Mouse (Mus musculus) MEL (cell line): ENCODE results near the gene Flnc. TPM values are rescaled to one million over a fixed set of nuclear protein-coding genes. Genes with fewer than 3 reads are reported as not detected.

Source experiments
- DNase-seq: peaks from one replicate; pipeline ENCODE4 v3.0.0; 2011; ENCODE audit warnings: low read depth, low spot score
- H3K27ac ChIP-seq: 2 replicates; pipeline ENCODE4 v1.5.1; 2012; ENCODE audit warnings: low read depth, mild to moderate bottlenecking, control low read depth, low read length, moderate library complexity; ENCODE audit not compliant: control insufficient read depth
- H3K27me3 ChIP-seq, 2 experiments: fragments of 150-350 bp in 1 of 2; sonication (generic) in 1 of 2; 2 replicates each; pipeline ENCODE4 v1.6.1; 2012; ENCODE audit warnings: low read length in 2 of 2, mild to moderate bottlenecking in 2 of 2, improper control_type of control experiment in 1 of 2, moderate library complexity in 1 of 2; ENCODE audit not compliant: insufficient read depth in 2 of 2, control insufficient read depth in 1 of 2
- H3K36me3 ChIP-seq, 2 experiments: 2 replicates each; pipeline ENCODE4 v1.6.1; 2012 to 2014; ENCODE audit warnings: low read length in 2 of 2, improper control_type of control experiment in 1 of 2, inconsistent platforms in 1 of 2, mild to moderate bottlenecking in 1 of 2; ENCODE audit not compliant: insufficient read depth in 2 of 2, control insufficient read depth in 1 of 2
- H3K4me1 ChIP-seq, 2 experiments: fragments of 150-350 bp in 1 of 2; sonication (generic) in 1 of 2; 2 replicates each; pipeline ENCODE4 v1.6.1; 2012; ENCODE audit warnings: low read length in 2 of 2, improper control_type of control experiment in 1 of 2, mild to moderate bottlenecking in 1 of 2; ENCODE audit not compliant: insufficient read depth in 2 of 2, control insufficient read depth in 1 of 2
- H3K4me3 ChIP-seq, 2 experiments: fragments of 150-350 bp in 1 of 2; sonication (generic) in 1 of 2; 2 replicates each; pipeline ENCODE4 v1.5.1; 2012; ENCODE audit warnings: low read depth in 2 of 2, low read length in 2 of 2, mild to moderate bottlenecking in 2 of 2, moderate library complexity in 2 of 2, control low read depth in 1 of 2, improper control_type of control experiment in 1 of 2; ENCODE audit not compliant: control insufficient read depth in 1 of 2, insufficient read depth in 1 of 2
- H3K79me2 ChIP-seq: 2 replicates; pipeline ENCODE4 v1.6.1; 2012; ENCODE audit warnings: mild to moderate bottlenecking, low read length, moderate library complexity; ENCODE audit not compliant: control insufficient read depth, poor library complexity, insufficient read depth
- H3K9ac ChIP-seq: 2 replicates; pipeline ENCODE4 v1.6.1; 2012; ENCODE audit warnings: low read depth, mild to moderate bottlenecking, control low read depth, low read length, moderate library complexity; ENCODE audit not compliant: control insufficient read depth, poor library complexity, severe bottlenecking
- H3K9me3 ChIP-seq: fragments of 150-350 bp; sonication (generic); replicated peaks from 2 replicates; pipeline ENCODE4 v1.6.1; 2012; ENCODE audit warnings: mild to moderate bottlenecking, low read length, improper control_type of control experiment, moderate library complexity; ENCODE audit not compliant: insufficient read depth
- BHLHE40 ChIP-seq: IDR thresholded peaks from 2 replicates; pipeline ENCODE4 v1.6.1; 2012; ENCODE audit warnings: low read depth, mild to moderate bottlenecking, inconsistent platforms, low read length, improper control_type of control experiment, borderline replicate concordance
- CHD2 ChIP-seq: IDR thresholded peaks from 2 replicates; pipeline ENCODE4 v1.6.1; 2011; ENCODE audit warnings: low read length, improper control_type of control experiment
- ELF1 ChIP-seq: IDR thresholded peaks from 2 replicates; pipeline ENCODE4 v1.6.1; 2014; ENCODE audit warnings: low read depth, mild to moderate bottlenecking, inconsistent platforms, low read length, improper control_type of control experiment, moderate library complexity
- EP300 ChIP-seq, 2 experiments: IDR thresholded peaks; 2 replicates each; pipeline ENCODE4 v1.6.1; 2011; ENCODE audit warnings: improper control_type of control experiment in 2 of 2, low read length in 2 of 2, low read depth in 1 of 2, mild to moderate bottlenecking in 1 of 2
- ETS1 ChIP-seq: IDR thresholded peaks from 2 replicates; pipeline ENCODE4 v1.6.1; 2012; ENCODE audit warnings: low read depth, mild to moderate bottlenecking, inconsistent platforms, low read length, improper control_type of control experiment, moderate library complexity
- GABPA ChIP-seq: IDR thresholded peaks from 2 replicates; pipeline ENCODE4 v1.6.1; 2012; ENCODE audit warnings: low read depth, mild to moderate bottlenecking, inconsistent platforms, low read length, improper control_type of control experiment, moderate library complexity
- HCFC1 ChIP-seq: IDR thresholded peaks from 2 replicates; pipeline ENCODE4 v1.6.1; 2012; ENCODE audit warnings: low read depth, mild to moderate bottlenecking, inconsistent platforms, low read length, improper control_type of control experiment, moderate library complexity
- KAT2A ChIP-seq: conservative IDR thresholded peaks from 2 replicates; pipeline ENCODE4 v1.6.1; 2012; ENCODE audit warnings: low read depth, low read length, improper control_type of control experiment, inconsistent platforms
- MAFK ChIP-seq: IDR thresholded peaks from 2 replicates; pipeline ENCODE4 v1.6.1; 2011; ENCODE audit warnings: low read depth, mild to moderate bottlenecking, low read length, improper control_type of control experiment, borderline replicate concordance
- MAX ChIP-seq: IDR thresholded peaks from 2 replicates; pipeline ENCODE4 v1.6.1; 2011; ENCODE audit warnings: low read length, improper control_type of control experiment
- MAZ ChIP-seq: IDR thresholded peaks from 2 replicates; pipeline ENCODE4 v1.6.1; 2012; ENCODE audit warnings: low read depth, mild to moderate bottlenecking, inconsistent platforms, low read length, improper control_type of control experiment
- MYB ChIP-seq: IDR thresholded peaks from 2 replicates; pipeline ENCODE4 v1.6.1; 2011; ENCODE audit warnings: mild to moderate bottlenecking, low read depth, low read length, improper control_type of control experiment
- POLR2A ChIP-seq, 2 experiments: IDR thresholded peaks; 2 replicates each; pipeline ENCODE4 v1.6.1; 2011 to 2012; ENCODE audit warnings: low read length in 2 of 2, mild to moderate bottlenecking in 2 of 2, control low read depth in 1 of 2, improper control_type of control experiment in 1 of 2, low read depth in 1 of 2, moderate library complexity in 1 of 2; ENCODE audit not compliant: control insufficient read depth in 1 of 2, insufficient read depth in 1 of 2, poor library complexity in 1 of 2
- POLR2AphosphoS2 ChIP-seq: IDR thresholded peaks from 2 replicates; pipeline ENCODE4 v1.6.1; 2011; ENCODE audit warnings: low read length, improper control_type of control experiment
- RAD21 ChIP-seq: IDR thresholded peaks from 2 replicates; pipeline ENCODE4 v1.6.1; 2011; ENCODE audit warnings: mild to moderate bottlenecking, low read depth, low read length, improper control_type of control experiment
- RCOR1 ChIP-seq: IDR thresholded peaks from 2 replicates; pipeline ENCODE4 v1.6.1; 2012; ENCODE audit warnings: low read depth, mild to moderate bottlenecking, inconsistent platforms, low read length, improper control_type of control experiment
- SIN3A ChIP-seq: IDR thresholded peaks from 2 replicates; pipeline ENCODE4 v1.6.1; 2012; ENCODE audit warnings: low read length, improper control_type of control experiment, inconsistent platforms
- SMC3 ChIP-seq: IDR thresholded peaks from 2 replicates; pipeline ENCODE4 v1.6.1; 2011; ENCODE audit warnings: low read depth, low read length, improper control_type of control experiment
- TCF12 ChIP-seq: IDR thresholded peaks from 2 replicates; pipeline ENCODE4 v1.6.1; 2014; ENCODE audit warnings: low read depth, mild to moderate bottlenecking, inconsistent platforms, low read length, improper control_type of control experiment, moderate library complexity
- USF2 ChIP-seq, 2 experiments: IDR thresholded peaks; 2 replicates each; pipeline ENCODE4 v1.6.1; 2011 to 2012; ENCODE audit warnings: improper control_type of control experiment in 2 of 2, low read length in 2 of 2, borderline replicate concordance in 1 of 2, inconsistent platforms in 1 of 2, low read depth in 1 of 2, mild to moderate bottlenecking in 1 of 2; ENCODE audit not compliant: insufficient read depth in 1 of 2
- ZMIZ1 ChIP-seq: IDR thresholded peaks from 2 replicates; pipeline ENCODE4 v1.6.1; 2012; ENCODE audit warnings: low read depth, mild to moderate bottlenecking, inconsistent platforms, low read length, improper control_type of control experiment, moderate library complexity
- polyA plus RNA-seq, 2 experiments: library from polyadenylated mRNA; stranded (reverse) in 1 of 2; unstranded in 1 of 2; fragments of >175 nt in 1 of 2; fragments of >200 nt in 1 of 2; gene quantifications; 2 replicates each; pipeline versions ENCODE4 v1.2.1 to v1.2.4; 2012; ENCODE audit warnings: low replicate concordance in 2 of 2, low read depth in 1 of 2; ENCODE audit not compliant: insufficient read length in 2 of 2, insufficient read depth in 1 of 2, missing spikeins in 1 of 2
- total RNA-seq: library from RNA; depleted of rRNA; stranded (reverse); fragments of 300-350 nt; gene quantifications from 2 replicates; pipeline ENCODE4 v1.2.3, GENCODE M21; 2012

Flnc gene
- total and polyA plus RNA-seq, 3 experiments, result 0.27 to 0.31 TPM; not detected in 1

DNA sequence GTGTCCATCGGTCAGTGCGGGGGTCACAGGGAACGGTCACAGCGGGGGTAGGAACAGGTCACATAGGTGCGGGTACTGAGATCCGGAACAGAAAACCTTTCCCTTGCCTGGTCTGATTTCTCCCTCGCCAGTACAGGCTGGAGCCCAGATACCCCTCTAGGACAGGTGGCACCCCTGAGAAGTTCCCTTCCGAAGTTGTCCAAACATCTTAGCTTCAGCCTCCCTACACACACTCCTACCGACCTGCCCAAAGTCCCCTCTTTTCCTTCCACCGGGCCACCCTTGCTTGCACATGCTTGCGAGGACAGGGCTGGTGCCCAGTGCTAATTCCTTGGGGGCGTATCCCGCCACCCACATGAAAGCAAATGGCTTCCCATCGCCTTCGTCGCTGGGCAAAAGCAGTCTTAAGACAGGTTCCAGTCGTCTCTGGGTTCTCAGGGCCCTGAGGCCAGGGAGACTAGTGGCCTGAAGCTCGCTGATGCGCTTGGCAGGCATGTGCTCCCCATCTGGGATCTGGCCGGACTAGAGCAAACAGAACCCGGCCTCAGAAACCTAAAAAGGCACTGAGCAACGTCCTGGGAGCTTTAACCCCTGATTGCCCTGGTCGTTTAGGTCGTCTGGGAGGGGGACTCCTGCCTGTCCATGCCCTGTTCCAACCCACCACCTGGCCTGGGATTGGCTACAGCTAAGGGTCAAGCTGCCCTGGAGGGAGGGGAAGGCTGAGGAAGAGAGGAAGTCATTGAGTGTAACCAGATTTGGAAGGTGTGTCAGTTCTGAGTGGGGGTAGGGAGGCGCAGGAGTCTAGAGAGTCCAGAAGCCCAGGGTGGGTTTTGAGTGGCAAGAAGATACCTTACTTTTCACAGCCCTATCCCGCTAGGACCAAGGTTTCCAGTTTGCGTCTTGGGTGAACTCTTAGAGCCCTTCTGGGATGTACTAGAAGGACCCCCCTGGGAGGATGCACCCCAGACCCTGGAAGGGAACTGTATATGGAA, 1.0 kb downstream of the Flnc start:
- Histone ChIP-seq H3K27me3 (no peaks in the 10 kb centered on the region), H3K9me3 (no peaks in the 10 kb centered on the region), H3K36me3 (peaks cover 0 to 3% of the 10 kb centered on the region in 2 experiments; a peak in 1 of 4 replicates), H3K79me2 (no peaks in the 10 kb centered on the region), H3K4me1 (peaks cover 0 to 28% of the 10 kb centered on the region in 2 experiments; a peak in 3 of 4 replicates), H3K27ac (no peak overlapping the region), H3K9ac (no peak overlapping the region; the same call in 1 of the 2 replicates), H3K4me3 (no peak overlapping the region)
- no peak for TF ChIP-seq ZMIZ1
- no peak for TF ChIP-seq KAT2A
- TF ChIP-seq SIN3A, result no peak
- no peak for TF ChIP-seq ELF1
- TF ChIP-seq ETS1, result no peak
- no peak for TF ChIP-seq USF2 (IDR thresholded peaks at IDR 0.05; ENCODE audit: borderline replicate concordance in 1 of 2, insufficient read depth in 1 of 2, low read depth in 1 of 2, low read length in 2 of 2)
- no peak for TF ChIP-seq MYB
- TF ChIP-seq SMC3, result no peak
- no peak for TF ChIP-seq EP300 (IDR thresholded peaks at IDR 0.05; ENCODE audit: low read depth in 1 of 2, low read length in 2 of 2)
- TF ChIP-seq MAZ, result no peak
- TF ChIP-seq MAFK, result no peak
- TF ChIP-seq GABPA, result no peak
- TF ChIP-seq MAX, result no peak
- TF ChIP-seq HCFC1, result no peak
- TF ChIP-seq POLR2A (IDR thresholded peaks at IDR 0.05; ENCODE audit: control insufficient read depth in 1 of 2, insufficient read depth in 1 of 2, low read depth in 1 of 2, low read length in 2 of 2, poor library complexity in 1 of 2), result no peak
- no peak for DNase-seq

DNA sequence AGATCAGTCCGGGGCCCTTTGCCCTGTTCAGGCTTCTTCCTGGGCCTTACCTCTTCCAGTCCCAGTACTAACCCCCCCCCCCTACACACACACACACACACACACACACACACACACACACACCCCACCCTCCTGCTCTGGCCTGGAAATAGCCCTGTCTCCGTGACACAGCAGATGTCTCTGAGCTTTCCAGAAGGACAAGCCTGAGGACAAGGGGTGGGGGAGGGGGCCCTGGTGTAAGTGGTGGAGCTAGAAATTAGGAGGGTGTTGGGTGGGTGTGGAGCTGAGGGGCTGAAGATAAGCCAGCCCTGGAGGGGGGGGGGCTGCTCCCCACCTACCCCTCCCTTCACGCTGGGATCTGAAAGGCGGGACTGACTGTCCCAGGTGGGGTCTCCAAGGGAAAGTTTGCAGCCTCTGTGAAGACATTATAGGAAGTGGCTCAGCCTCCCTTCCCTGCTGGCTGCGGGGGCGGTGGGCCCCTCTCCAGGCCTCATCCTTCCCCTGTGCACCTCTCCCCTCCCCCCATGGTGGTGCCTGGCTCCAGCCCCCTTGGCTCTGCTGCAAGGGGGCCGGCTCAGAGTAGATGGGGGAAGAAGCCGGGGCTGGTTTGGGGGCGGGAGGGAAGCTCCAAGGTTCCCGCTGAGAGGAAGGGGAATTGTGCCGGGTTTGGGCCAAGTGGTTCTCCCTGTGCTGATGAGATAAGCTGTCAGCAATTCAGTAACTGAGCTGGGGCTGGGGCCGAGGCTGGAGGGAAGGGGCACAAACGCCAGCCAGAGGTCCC, 2.0 kb downstream of the Flnc start:
- TF ChIP-seq MAZ, result no peak
- no peak for TF ChIP-seq EP300 (IDR thresholded peaks at IDR 0.05; ENCODE audit: low read depth in 1 of 2, low read length in 2 of 2)
- no peak for TF ChIP-seq HCFC1
- TF ChIP-seq TCF12, result peak; percentile 5; the same call in 1 of the 2 replicates
- no peak for TF ChIP-seq SMC3
- TF ChIP-seq ELF1, result 0 out of 2 replicates have a peak, but pooled peaks have one; percentile 10
- no peak for TF ChIP-seq MAFK
- TF ChIP-seq MYB, result no peak
- TF ChIP-seq POLR2AphosphoS2, result no peak
- TF ChIP-seq GABPA, result no peak
- no peak for TF ChIP-seq RAD21
- no peak for TF ChIP-seq BHLHE40
- TF ChIP-seq RCOR1, result no peak
- TF ChIP-seq ETS1, result no peak
- 0 out of 2 replicates have a peak, but pooled peaks have one; percentile 15 for TF ChIP-seq CHD2
- peak overlapping the region; percentile 10 for H3K27ac ChIP-seq
- H3K4me1 ChIP-seq, result peaks cover 0 to 25% of the 10 kb centered on the region in 2 experiments; a peak in 3 of 4 replicates
- peak overlapping the region; percentile 41 for H3K9ac ChIP-seq
- peaks cover 0 to 3% of the 10 kb centered on the region in 2 experiments; a peak in 1 of 4 replicates for H3K36me3 ChIP-seq
- peak overlapping the region; percentile 8 to 22; a peak in 3 of 4 replicates for H3K4me3 ChIP-seq
- no peaks in the 10 kb centered on the region for H3K79me2 ChIP-seq
- H3K27me3 ChIP-seq, result no peaks in the 10 kb centered on the region; a peak in 1 of 4 replicates
- no peaks in the 10 kb centered on the region for H3K9me3 ChIP-seq
- peak; percentile 57 for DNase-seq
